8 mouse cellular contexts compared by ENCODE assay signal in the genomic region with DNA sequence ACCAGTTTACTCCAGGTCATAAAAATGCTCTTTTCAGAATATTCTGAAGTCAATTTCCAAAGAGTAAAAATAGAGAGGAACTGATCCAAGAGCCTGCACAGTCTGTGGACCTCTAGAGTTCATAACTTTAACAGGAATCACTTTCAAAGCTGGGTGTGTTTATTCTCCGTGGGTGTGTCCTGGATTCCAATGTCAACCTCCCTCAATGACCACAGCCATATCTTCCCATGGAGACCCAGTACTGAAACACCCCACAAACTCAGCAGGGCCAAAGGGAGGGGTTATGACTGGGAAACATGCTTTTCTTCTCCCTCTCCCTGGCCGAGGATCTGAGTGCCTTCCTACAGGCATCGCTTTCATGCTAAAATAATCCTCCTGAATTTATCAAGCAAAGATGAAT.
"Had no signal": no experiment of that assay in that cellular context is flagged by ENCODE, and none has a peak within 500 bp of the region (broad histone marks: within the 10 kb centered on the region; RNA-seq: fewer than 3 reads in every experiment).

No protein-coding gene starts in this region.

- DNase-seq: kidney, adult 2 months; kidney, postnatal 25 days; layer of hippocampus, adult 9-11 months; liver; lung, adult 18-20 months; lung, postnatal 10 days; thymus, adult 18-20 months; thymus, postnatal 36 days had no signal
